Mouse (Mus musculus): Measurements from ENCODE around the gene Smpd2. TPM values are rescaled to one million over a fixed set of nuclear protein-coding genes. Genes with fewer than 3 reads are reported as not detected.

Smpd2 gene
- total and polyA plus RNA-seq, 2 experiments from 2014 or later = 27.7 to 43.9 TPM

DNA sequence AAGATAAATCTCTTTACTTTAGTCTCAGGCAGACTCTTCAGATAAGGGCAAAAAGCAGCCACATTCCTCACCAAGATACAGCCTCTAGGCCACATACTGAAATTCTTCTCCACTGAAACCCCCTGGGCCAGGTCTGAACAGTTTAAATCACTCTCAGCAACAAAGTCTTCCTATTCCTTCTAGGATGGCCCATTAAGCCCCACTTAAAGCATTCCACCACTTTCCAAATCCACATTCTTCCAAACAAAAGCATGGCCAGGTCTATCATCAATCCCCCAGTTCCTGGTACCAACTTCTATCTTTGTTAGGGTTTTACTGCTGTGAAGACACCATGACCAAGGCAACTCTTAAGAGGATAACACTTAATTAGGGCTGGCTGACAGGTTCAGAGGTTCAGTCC, 17.6 kb downstream of the Smpd2 start:
- no peak overlapping the region for H3K27ac ChIP-seq (ENCODE audit: low read depth, low read length)
- no peak for TF ChIP-seq CTCF (IDR thresholded peaks at IDR 0.05; ENCODE audit: low read depth)
- no peak overlapping the region for H3K4me2 ChIP-seq (ENCODE audit: low read depth)
- H3K9me3 ChIP-seq (ENCODE audit: low read length) = no peaks in the 10 kb centered on the region
- H3K27me3 ChIP-seq (ENCODE audit: insufficient read depth, low read length) = no peaks in the 10 kb centered on the region
- H3K4me3 ChIP-seq (ENCODE audit: low read depth, low read length) = no peak overlapping the region
- ATAC-seq (no peak), DNase-seq (no peak)
- H3K36me3 ChIP-seq (ENCODE audit: insufficient read depth) = peaks cover 6% of the 10 kb centered on the region; the same call in 1 of the 2 replicates
- peaks cover 8% of the 10 kb centered on the region for H3K4me1 ChIP-seq (ENCODE audit: insufficient read depth)
- H3K9ac ChIP-seq = no peak overlapping the region

DNA sequence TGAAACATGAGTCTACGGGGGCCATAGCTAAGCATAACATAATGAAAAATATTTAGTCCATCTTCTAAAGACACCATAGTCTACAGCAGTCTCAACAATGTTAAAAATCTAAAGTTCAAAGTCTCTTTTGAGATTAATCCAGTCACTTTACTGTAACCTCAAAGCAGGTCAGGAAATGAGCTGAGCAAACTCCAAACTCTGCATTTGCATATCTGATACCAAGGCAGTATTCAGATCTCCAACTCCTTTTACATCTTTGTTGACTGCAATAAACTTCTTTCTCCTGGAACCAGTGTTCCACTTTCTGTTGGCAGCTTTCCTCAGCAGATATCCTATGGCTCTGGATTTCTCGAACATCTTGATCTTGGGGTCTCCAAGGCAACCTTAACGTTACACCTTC, 19.5 kb downstream of the Smpd2 start:
- H3K36me3 ChIP-seq (ENCODE audit: insufficient read depth) = peaks cover 14% of the 10 kb centered on the region; the same call in 1 of the 2 replicates
- ATAC-seq = no peak
- TF ChIP-seq CTCF (IDR thresholded peaks at IDR 0.05; ENCODE audit: low read depth) = no peak

DNA sequence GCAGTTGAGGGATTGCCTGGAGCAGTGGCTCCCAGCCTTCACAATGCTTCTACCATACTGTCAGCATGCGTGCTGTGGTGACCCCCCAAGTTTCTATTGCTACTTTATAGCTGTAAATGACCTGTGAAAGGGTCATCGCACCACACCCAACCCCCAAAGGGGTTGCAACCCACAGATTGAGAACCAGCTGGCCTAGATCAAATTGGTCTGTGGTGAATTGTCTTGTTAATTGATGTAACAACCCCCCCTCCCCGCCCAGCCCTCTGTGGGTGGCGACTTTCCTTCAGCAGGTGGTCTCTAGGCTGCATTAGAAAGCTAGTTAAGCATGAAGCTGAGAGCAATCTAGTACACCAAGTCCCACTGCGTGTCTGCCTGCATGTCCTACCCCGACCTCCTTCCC, 22.8 kb downstream of the Smpd2 start:
- TF ChIP-seq CTCF (IDR thresholded peaks at IDR 0.05; ENCODE audit: low read depth) = no peak
- Histone ChIP-seq H3K4me1 (ENCODE audit: insufficient read depth) (no peaks in the 10 kb centered on the region), H3K27me3 (ENCODE audit: insufficient read depth, low read length) (no peaks in the 10 kb centered on the region), H3K9ac (no peak overlapping the region), H3K36me3 (ENCODE audit: insufficient read depth) (peaks cover 28% of the 10 kb centered on the region), H3K4me3 (ENCODE audit: low read depth, low read length) (no peak overlapping the region), H3K9me3 (ENCODE audit: low read length) (no peaks in the 10 kb centered on the region), H3K4me2 (ENCODE audit: low read depth) (no peak overlapping the region), H3K27ac (ENCODE audit: low read depth, low read length) (no peak overlapping the region)
- WGBS = 42% methylated on average over 6 of the region's 6 CpGs
- ATAC-seq = no peak
- no peak for DNase-seq

More for the DNA sequence above, 19.5 kb downstream of the Smpd2 start:
- H3K9ac ChIP-seq = no peak overlapping the region
- H3K4me3 ChIP-seq (ENCODE audit: low read depth, low read length) = no peak overlapping the region
- no peak overlapping the region for H3K4me2 ChIP-seq (ENCODE audit: low read depth)
- H3K27me3 ChIP-seq (ENCODE audit: insufficient read depth, low read length) = no peaks in the 10 kb centered on the region
- H3K4me1 ChIP-seq (ENCODE audit: insufficient read depth) = peaks cover under 1% of the 10 kb centered on the region; the same call in 1 of the 2 replicates
- H3K27ac ChIP-seq (ENCODE audit: low read depth, low read length) = no peak overlapping the region
- no peaks in the 10 kb centered on the region for H3K9me3 ChIP-seq (ENCODE audit: low read length)
- DNase-seq = no peak
- WGBS = 87% methylated on average over 3 of the region's 3 CpGs

DNA sequence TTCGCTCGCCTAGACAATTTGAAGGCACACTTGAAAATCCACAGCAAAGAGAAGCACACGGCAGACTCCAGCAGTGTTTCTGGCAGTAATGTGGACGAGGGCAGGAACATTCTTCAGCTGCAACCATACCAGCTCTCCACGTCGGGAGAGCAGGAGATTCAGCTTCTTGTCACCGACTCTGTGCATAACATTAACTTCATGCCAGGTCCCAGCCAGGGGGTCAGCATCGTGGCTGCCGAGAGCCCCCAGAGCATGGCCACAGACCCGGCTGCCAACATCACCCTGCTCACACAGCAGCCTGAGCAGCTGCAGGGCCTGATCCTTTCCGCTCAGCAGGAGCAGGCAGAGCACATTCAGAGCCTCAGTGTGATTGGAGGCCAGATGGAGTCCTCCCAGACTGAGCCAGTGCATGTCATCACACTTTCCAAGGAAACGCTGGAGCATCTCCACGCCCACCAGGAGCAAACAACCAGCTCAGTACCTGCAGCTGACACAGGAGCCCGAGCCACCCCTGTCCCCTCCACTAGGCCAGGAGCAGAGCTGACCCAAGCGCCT, 25.7 kb downstream of the Smpd2 start:
- DNase-seq (no peak), ATAC-seq (no peak)
- 44% methylated on average over 15 of the region's 15 CpGs for WGBS
- Histone ChIP-seq H3K27me3 (ENCODE audit: insufficient read depth, low read length) (no peaks in the 10 kb centered on the region), H3K9ac (no peak overlapping the region), H3K27ac (ENCODE audit: low read depth, low read length) (no peak overlapping the region), H3K9me3 (ENCODE audit: low read length) (no peaks in the 10 kb centered on the region), H3K4me3 (ENCODE audit: low read depth, low read length) (no peak overlapping the region), H3K36me3 (ENCODE audit: insufficient read depth) (peaks cover 44% of the 10 kb centered on the region), H3K4me1 (ENCODE audit: insufficient read depth) (no peaks in the 10 kb centered on the region), H3K4me2 (ENCODE audit: low read depth) (no peak overlapping the region)
- no peak for TF ChIP-seq CTCF (IDR thresholded peaks at IDR 0.05; ENCODE audit: low read depth)

DNA sequence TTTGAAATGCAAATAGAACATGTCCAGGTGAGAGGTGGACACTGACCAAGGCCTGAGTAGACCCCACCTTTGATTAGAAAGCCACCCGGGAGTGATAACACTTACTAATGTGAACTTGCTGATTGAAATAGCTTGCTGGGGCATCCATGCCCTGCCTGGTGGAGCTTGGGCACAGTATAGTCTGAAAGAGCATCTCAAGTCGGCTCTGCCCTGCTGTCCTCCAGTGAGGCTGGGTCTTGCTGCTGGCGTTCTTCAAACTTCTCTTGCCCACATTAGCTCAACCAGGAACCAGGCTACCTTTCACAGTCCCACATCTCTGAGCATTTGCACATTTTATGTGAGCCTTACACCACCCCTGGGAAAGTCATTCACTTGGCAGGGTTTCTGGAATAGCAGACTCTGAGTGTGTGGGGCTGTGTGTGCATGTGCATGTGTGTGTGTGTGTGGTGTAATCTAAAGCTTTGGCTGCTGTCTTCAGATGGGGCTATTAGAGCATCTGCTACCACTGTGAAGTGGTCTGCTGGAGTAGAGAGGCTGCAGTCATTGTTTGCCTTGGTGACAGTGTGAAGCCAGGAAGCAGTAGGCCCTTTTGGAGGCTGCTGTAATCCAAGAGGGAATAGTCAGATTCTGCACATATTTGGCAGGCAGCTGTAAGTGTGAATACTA, 29.0 kb downstream of the Smpd2 start:
- Histone ChIP-seq H3K36me3 (ENCODE audit: insufficient read depth) (peaks cover 36% of the 10 kb centered on the region), H3K9me3 (ENCODE audit: low read length) (no peaks in the 10 kb centered on the region), H3K9ac (no peak overlapping the region), H3K4me1 (ENCODE audit: insufficient read depth) (no peaks in the 10 kb centered on the region), H3K27ac (ENCODE audit: low read depth, low read length) (no peak overlapping the region), H3K27me3 (ENCODE audit: insufficient read depth, low read length) (no peaks in the 10 kb centered on the region), H3K4me2 (ENCODE audit: low read depth) (no peak overlapping the region), H3K4me3 (ENCODE audit: low read depth, low read length) (no peak overlapping the region)
- ATAC-seq (peak; percentile 29; the same call in 1 of the 2 replicates), DNase-seq (no peak)
- TF ChIP-seq CTCF (IDR thresholded peaks at IDR 0.05; ENCODE audit: low read depth) = no peak
- WGBS = 85% methylated on average over 3 of the region's 3 CpGs

DNA sequence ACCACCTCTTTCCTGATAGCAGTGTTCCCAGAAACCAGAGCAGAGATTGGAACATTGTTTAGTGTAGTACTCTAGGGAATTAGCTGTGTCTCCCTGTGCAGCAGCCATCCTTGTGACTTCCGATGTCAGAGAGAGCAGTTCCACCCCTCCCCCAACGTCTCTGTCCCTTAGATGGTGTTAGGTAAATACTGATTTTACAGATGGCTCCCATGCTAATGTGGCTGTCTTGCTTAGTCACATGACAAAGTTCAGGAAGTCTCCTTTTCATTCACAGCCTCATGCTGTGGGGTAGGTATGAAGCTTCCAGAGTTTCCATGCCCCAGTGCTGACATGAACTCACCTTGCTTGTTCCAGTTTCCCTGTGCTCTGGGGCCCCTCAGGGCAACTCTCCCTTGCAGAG, 29.7 kb downstream of the Smpd2 start:
- no peak overlapping the region for H3K4me3 ChIP-seq (ENCODE audit: low read depth, low read length)
- no peaks in the 10 kb centered on the region for H3K9me3 ChIP-seq (ENCODE audit: low read length)
- no peak overlapping the region for H3K27ac ChIP-seq (ENCODE audit: low read depth, low read length)
- H3K4me1 ChIP-seq (ENCODE audit: insufficient read depth) = no peaks in the 10 kb centered on the region
- no peak for TF ChIP-seq CTCF (IDR thresholded peaks at IDR 0.05; ENCODE audit: low read depth)
- H3K27me3 ChIP-seq (ENCODE audit: insufficient read depth, low read length) = no peaks in the 10 kb centered on the region
- no peak overlapping the region for H3K9ac ChIP-seq
- H3K4me2 ChIP-seq (ENCODE audit: low read depth) = no peak overlapping the region
- ATAC-seq (no peak), DNase-seq (no peak)
- WGBS = 35% methylated on average over 2 of the region's 2 CpGs
- H3K36me3 ChIP-seq (ENCODE audit: insufficient read depth) = peaks cover 41% of the 10 kb centered on the region

DNA sequence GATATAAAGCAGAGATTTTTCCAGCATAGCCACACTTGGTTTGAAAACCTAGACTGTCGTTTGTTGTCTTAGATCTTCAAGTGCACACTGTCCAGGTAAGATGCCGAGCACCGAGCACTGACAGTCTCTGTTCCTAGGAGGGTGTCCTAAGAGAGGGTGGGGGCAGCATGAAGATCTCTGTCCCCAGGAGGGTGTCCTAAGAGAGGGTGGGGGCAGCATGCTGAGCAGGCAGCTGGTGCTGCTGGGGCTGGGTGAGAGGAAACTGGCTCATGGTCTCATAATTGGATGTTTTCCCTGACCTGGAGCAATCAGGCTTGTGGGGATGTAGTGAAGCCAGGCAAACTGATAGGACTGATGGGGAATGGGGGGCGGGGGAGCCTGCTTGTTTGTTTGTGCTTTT, 30.2 kb downstream of the Smpd2 start:
- no peak overlapping the region for H3K9ac ChIP-seq
- H3K27me3 ChIP-seq (ENCODE audit: insufficient read depth, low read length) = no peaks in the 10 kb centered on the region
- ATAC-seq = no peak
- peaks cover 45% of the 10 kb centered on the region for H3K36me3 ChIP-seq (ENCODE audit: insufficient read depth)
- no peak for DNase-seq
- H3K9me3 ChIP-seq (ENCODE audit: low read length) = no peaks in the 10 kb centered on the region
- 89% methylated on average over 4 of the region's 4 CpGs for WGBS
- H3K4me2 ChIP-seq (ENCODE audit: low read depth) = no peak overlapping the region
- H3K4me1 ChIP-seq (ENCODE audit: insufficient read depth) = no peaks in the 10 kb centered on the region
- no peak for TF ChIP-seq CTCF (IDR thresholded peaks at IDR 0.05; ENCODE audit: low read depth)
- no peak overlapping the region for H3K27ac ChIP-seq (ENCODE audit: low read depth, low read length)
- H3K4me3 ChIP-seq (ENCODE audit: low read depth, low read length) = no peak overlapping the region
